Mouse (Mus musculus) lung, postnatal 14 days (tissue): ENCODE data around the gene Myh1.

Source experiments
- DNase-seq: peaks from one replicate; pipeline ENCODE4 v3.0.0; 2021

Gene Myh1

GRCm38 (mm10) chr11:67199752-67200151 lies at the start of gene Myh1:
Gene Myh1, plus strand, starts transcription at chr11:67200052.
- no peak for DNase-seq

- DNase-seq = no peak
Observed at GRCm38 (mm10) chr11:67150237-67150636, 49.6 kb upstream of the Myh1 start.

- DNase-seq = no peak
Observed at GRCm38 (mm10) chr11:67151159-67151558, 48.7 kb upstream of the Myh1 start.

- no peak for DNase-seq
Observed at GRCm38 (mm10) chr11:67151651-67152630, 47.9 kb upstream of the Myh1 start.

GRCm38 (mm10) chr11:67153123-67153522 lies 46.7 kb upstream of the Myh1 start:
- no peak for DNase-seq

GRCm38 (mm10) chr11:67153843-67154242 lies 46.0 kb upstream of the Myh1 start:
- DNase-seq = no peak

- DNase-seq = no peak
Observed at GRCm38 (mm10) chr11:67155650-67156049, 44.2 kb upstream of the Myh1 start.

GRCm38 (mm10) chr11:67160131-67160530 lies 39.7 kb upstream of the Myh1 start:
- DNase-seq = no peak

- DNase-seq = no peak
Observed at GRCm38 (mm10) chr11:67163701-67164100, 36.2 kb upstream of the Myh1 start.

GRCm38 (mm10) chr11:67164851-67165250 lies 35.0 kb upstream of the Myh1 start:
- no peak for DNase-seq

GRCm38 (mm10) chr11:67169301-67169700 lies 30.6 kb upstream of the Myh1 start:
- DNase-seq = no peak

- DNase-seq = no peak
Observed at GRCm38 (mm10) chr11:67170727-67171126, 29.1 kb upstream of the Myh1 start, which contains the start of gene Myh2. Gene Myh2, plus strand, starts transcription at chr11:67171027.

GRCm38 (mm10) chr11:67172439-67172838 lies 27.4 kb upstream of the Myh1 start:
- DNase-seq = no peak

GRCm38 (mm10) chr11:67176376-67176775 lies 23.5 kb upstream of the Myh1 start:
- DNase-seq = no peak

- DNase-seq = no peak
Observed at GRCm38 (mm10) chr11:67190316-67190715, 9.5 kb upstream of the Myh1 start.

- no peak for DNase-seq
Observed at GRCm38 (mm10) chr11:67190814-67191213, 9.0 kb upstream of the Myh1 start.

GRCm38 (mm10) chr11:67191496-67191895 lies 8.4 kb upstream of the Myh1 start:
- no peak for DNase-seq

GRCm38 (mm10) chr11:67199321-67199720 lies 531 bp upstream of the Myh1 start:
- DNase-seq = no peak

- DNase-seq = no peak
Observed at GRCm38 (mm10) chr11:67204766-67205165, 4.9 kb downstream of the Myh1 start.

- DNase-seq = no peak
Observed at GRCm38 (mm10) chr11:67221803-67222202, 22.0 kb downstream of the Myh1 start.

- no peak for DNase-seq
Observed at GRCm38 (mm10) chr11:67224466-67224865, 24.6 kb downstream of the Myh1 start.

- no peak for DNase-seq
Observed at GRCm38 (mm10) chr11:67228731-67229130, 28.9 kb downstream of the Myh1 start.

- no peak for DNase-seq
Observed at GRCm38 (mm10) chr11:67229166-67229565, 29.3 kb downstream of the Myh1 start.

GRCm38 (mm10) chr11:67229946-67230345 lies 30.1 kb downstream of the Myh1 start:
- peak; percentile 23 for DNase-seq
